Mouse (Mus musculus): Measurements from ENCODE around the gene Pex26. TPM values are rescaled to one million over a fixed set of nuclear protein-coding genes. Genes with fewer than 3 reads are reported as not detected.

Gene Pex26
- polyA plus RNA-seq, 1 experiment from 2014 or later, result 7.6 TPM

DNA sequence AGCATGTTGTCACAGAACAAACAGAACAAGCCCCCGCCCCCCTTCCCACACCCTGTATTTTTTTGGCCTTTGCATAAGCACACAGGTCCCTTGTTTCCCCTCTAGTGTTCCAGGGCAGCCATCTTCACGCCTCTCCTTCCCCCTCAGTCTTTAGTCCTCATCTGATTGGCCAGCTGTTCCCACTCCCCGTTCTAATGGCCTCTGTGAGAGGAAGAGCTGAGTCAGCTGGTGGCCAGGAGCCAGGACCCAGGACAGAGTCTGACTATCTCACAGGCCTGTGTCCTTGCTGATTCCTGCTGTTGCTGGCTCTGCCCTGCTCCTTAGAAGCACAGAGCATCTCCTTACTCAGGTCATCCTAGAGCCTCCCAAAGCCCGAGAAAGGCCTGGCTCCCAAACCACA, 39.4 kb upstream of the Pex26 start:
- DNase-seq (ENCODE audit: low spot score), result peak; percentile 75
- 0 out of 2 replicates have a peak, but pooled peaks have one; percentile 50 for ATAC-seq (ENCODE audit: low read depth)
- Histone ChIP-seq H3K4me1 (ENCODE audit: control insufficient read depth, insufficient read depth, low read length) (peaks cover 17% of the 10 kb centered on the region), H3K9ac (ENCODE audit: low read depth, low read length) (no peak overlapping the region), H3K27ac (replicated peaks; ENCODE audit: low read depth, low read length) (no peak overlapping the region), H3K4me3 (ENCODE audit: low read depth, low read length) (no peak overlapping the region), H3K27me3 (replicated peaks; ENCODE audit: control insufficient read depth, insufficient read depth, low read length) (no peaks in the 10 kb centered on the region), H3K9me3 (ENCODE audit: control insufficient read depth, low read length) (no peaks in the 10 kb centered on the region), H3K36me3 (ENCODE audit: control insufficient read depth, insufficient read depth, low read length) (no peaks in the 10 kb centered on the region), H3K4me2 (ENCODE audit: low read depth, low read length) (no peak overlapping the region)
- WGBS, result 61% methylated on average over 4 of the region's 4 CpGs

DNA sequence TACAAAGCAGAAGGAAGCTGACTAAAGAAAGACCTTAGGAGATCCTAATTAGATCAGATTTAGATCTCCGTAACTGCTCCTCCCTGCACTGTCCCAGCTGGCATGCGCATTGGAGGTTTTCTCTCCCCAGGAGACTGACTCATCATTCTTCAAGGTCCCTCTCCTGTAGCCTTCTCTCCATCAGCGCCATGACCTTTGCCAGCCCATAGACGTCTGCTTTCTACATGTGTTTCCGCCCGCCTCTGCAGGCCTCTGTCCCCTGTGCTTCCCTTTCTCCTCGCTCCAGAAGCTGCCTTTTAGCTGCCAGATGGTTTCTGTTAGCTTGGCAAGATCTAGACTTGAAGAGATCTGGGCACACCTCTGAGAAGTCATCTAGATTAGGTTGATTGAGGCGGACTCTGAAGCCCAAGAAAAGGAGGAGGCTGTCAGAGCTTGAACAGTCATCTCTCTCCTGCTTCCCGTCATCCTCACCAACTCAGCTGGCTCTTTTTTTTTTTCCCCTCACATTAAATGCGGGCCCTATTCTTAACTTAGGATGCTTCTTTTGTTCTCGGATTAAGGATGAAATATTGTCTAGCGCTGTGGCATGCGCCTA, 38.4 kb upstream of the Pex26 start:
- 53% methylated on average over 13 of the region's 13 CpGs for WGBS
- H3K4me2 ChIP-seq (ENCODE audit: low read depth, low read length), result no peak overlapping the region
- peak; percentile 37 for DNase-seq (ENCODE audit: low spot score)
- 0 out of 2 replicates have a peak, but pooled peaks cover under 1% of the 10 kb centered on the region for H3K9me3 ChIP-seq (ENCODE audit: control insufficient read depth, low read length)
- no peak for ATAC-seq (ENCODE audit: low read depth)
- H3K4me1 ChIP-seq (ENCODE audit: control insufficient read depth, insufficient read depth, low read length), result peaks cover 24% of the 10 kb centered on the region
- no peak overlapping the region for H3K9ac ChIP-seq (ENCODE audit: low read depth, low read length)
- no peaks in the 10 kb centered on the region for H3K36me3 ChIP-seq (ENCODE audit: control insufficient read depth, insufficient read depth, low read length)
- H3K27ac ChIP-seq (replicated peaks; ENCODE audit: low read depth, low read length), result no peak overlapping the region
- H3K4me3 ChIP-seq (ENCODE audit: low read depth, low read length), result no peak overlapping the region
- H3K27me3 ChIP-seq (replicated peaks; ENCODE audit: control insufficient read depth, insufficient read depth, low read length), result no peaks in the 10 kb centered on the region

DNA sequence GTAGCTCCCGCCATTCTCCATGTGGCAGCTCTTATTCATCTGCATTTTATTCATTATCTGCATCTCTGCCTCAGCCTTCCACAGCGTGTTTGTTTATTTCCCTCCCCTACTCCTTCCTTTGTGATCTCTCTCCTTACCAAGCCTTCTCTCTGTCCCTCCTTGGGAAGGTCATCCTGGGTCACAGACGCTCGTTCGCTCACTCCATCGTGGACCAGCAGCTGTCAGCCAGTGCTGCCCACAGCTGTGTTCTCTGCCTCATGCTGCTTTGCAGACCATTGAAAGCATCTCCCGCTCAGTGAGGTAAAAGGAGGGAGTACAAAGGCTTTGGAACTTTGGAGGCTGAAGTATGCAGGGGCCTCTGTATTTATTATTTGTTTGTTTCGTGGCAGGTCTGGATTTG, 37.6 kb upstream of the Pex26 start:
- Histone ChIP-seq H3K9me3 (ENCODE audit: control insufficient read depth, low read length) (0 out of 2 replicates have a peak, but pooled peaks cover 4% of the 10 kb centered on the region), H3K27ac (replicated peaks; ENCODE audit: low read depth, low read length) (no peak overlapping the region), H3K27me3 (replicated peaks; ENCODE audit: control insufficient read depth, insufficient read depth, low read length) (no peaks in the 10 kb centered on the region), H3K4me2 (ENCODE audit: low read depth, low read length) (no peak overlapping the region), H3K36me3 (ENCODE audit: control insufficient read depth, insufficient read depth, low read length) (no peaks in the 10 kb centered on the region), H3K9ac (ENCODE audit: low read depth, low read length) (no peak overlapping the region), H3K4me3 (ENCODE audit: low read depth, low read length) (no peak overlapping the region), H3K4me1 (ENCODE audit: control insufficient read depth, insufficient read depth, low read length) (peaks cover 24% of the 10 kb centered on the region)
- ATAC-seq (ENCODE audit: low read depth), result no peak
- 51% methylated on average over 8 of the region's 8 CpGs for WGBS
- no peak for DNase-seq (ENCODE audit: low spot score)

DNA sequence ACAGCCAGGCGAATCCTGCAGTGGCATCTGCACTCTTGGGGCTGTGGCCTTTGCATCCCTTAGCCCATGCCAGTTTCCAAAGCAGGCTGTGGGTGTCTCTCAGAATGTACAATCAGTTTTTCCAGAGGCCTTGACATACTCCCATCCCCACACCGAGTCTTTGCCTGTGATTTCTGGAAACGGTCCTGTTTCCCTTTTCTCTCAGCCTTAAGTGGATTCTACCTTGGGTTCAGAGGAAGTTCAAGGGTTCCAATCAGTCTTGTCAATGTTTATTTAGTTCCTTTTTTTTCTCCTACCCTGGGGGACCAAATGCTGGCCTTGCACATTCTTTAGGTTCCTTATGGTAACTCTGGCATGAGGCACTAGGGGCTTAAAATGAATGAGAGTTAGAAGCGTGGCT, 36.7 kb upstream of the Pex26 start:
- Histone ChIP-seq H3K9me3 (ENCODE audit: control insufficient read depth, low read length) (0 out of 2 replicates have a peak, but pooled peaks cover 4% of the 10 kb centered on the region), H3K27ac (replicated peaks; ENCODE audit: low read depth, low read length) (peak overlapping the region; percentile 10; the same call in 1 of the 2 replicates), H3K9ac (ENCODE audit: low read depth, low read length) (no peak overlapping the region), H3K27me3 (replicated peaks; ENCODE audit: control insufficient read depth, insufficient read depth, low read length) (no peaks in the 10 kb centered on the region), H3K4me1 (ENCODE audit: control insufficient read depth, insufficient read depth, low read length) (peaks cover 28% of the 10 kb centered on the region), H3K36me3 (ENCODE audit: control insufficient read depth, insufficient read depth, low read length) (no peaks in the 10 kb centered on the region), H3K4me2 (ENCODE audit: low read depth, low read length) (no peak overlapping the region), H3K4me3 (ENCODE audit: low read depth, low read length) (no peak overlapping the region)
- WGBS, result 31% methylated on average over 4 of the region's 4 CpGs
- DNase-seq (ENCODE audit: low spot score) (peak; percentile 85), ATAC-seq (ENCODE audit: low read depth) (no peak)

DNA sequence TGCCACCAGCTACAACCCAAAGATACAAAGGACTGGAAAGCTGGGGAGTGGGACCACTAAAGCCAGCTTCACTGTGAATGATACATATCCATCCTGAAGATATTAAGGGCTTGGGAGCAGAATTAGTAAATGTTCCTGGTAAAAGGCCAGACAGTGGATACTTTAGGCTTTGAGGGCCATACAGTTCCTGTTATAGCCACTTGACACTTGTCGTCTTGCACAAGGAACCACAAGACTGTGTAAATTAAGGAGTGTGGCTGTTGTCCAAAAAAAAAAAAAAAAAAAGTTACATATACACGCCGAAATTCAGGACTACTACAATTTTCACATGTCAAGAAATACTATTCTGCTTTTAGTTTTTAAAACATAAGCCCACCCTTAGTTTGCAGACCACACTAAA, 35.1 kb upstream of the Pex26 start:
- ATAC-seq (ENCODE audit: low read depth) (no peak), DNase-seq (ENCODE audit: low spot score) (no peak)
- 52% methylated on average over 3 of the region's 3 CpGs for WGBS
- Histone ChIP-seq H3K9me3 (ENCODE audit: control insufficient read depth, low read length) (0 out of 2 replicates have a peak, but pooled peaks cover 4% of the 10 kb centered on the region), H3K27me3 (replicated peaks; ENCODE audit: control insufficient read depth, insufficient read depth, low read length) (no peaks in the 10 kb centered on the region), H3K9ac (ENCODE audit: low read depth, low read length) (no peak overlapping the region), H3K27ac (replicated peaks; ENCODE audit: low read depth, low read length) (no peak overlapping the region), H3K4me2 (ENCODE audit: low read depth, low read length) (no peak overlapping the region), H3K36me3 (ENCODE audit: control insufficient read depth, insufficient read depth, low read length) (no peaks in the 10 kb centered on the region), H3K4me1 (ENCODE audit: control insufficient read depth, insufficient read depth, low read length) (peaks cover 30% of the 10 kb centered on the region), H3K4me3 (ENCODE audit: low read depth, low read length) (no peak overlapping the region)

DNA sequence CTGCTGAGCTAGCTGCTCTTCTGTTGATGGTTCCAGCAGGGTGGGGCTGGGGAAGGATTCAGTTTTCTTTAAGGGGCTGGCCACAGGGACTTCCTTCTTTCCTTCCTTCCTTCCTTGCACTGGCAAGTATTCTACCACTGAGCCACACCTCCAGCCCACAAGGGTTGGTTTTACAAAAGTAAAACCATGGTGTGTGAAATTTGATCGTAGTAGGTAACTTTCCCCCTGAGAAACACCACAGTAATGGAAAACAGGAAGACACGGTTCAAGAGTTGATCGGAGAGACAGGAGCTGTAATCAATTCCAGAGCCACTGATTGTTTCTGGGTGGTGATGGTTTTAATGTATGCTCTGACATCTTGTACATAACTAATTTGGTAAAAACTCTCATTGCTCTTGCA, 34.0 kb upstream of the Pex26 start:
- 27% methylated on average over 3 of the region's 3 CpGs for WGBS

DNA sequence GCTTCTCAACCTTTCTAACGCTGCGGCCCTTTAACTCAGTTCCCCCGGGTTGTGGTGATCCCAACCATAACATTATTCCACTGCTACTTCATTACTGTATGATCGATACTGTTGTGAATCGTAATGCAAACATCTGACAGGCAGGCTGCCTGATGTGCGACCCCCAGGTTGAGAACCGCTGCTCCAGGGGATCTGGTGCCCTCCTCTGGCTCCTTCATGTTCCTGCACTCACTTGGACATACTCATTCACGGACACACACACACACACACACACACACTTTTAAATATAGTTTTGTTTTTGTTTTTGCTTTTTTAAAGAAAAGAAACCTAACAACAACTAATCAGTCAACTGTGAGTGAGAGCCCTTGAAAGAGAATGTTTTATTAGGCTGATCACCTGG, 33.3 kb upstream of the Pex26 start:
- Histone ChIP-seq H3K4me2 (ENCODE audit: low read depth, low read length) (no peak overlapping the region), H3K9me3 (ENCODE audit: control insufficient read depth, low read length) (0 out of 2 replicates have a peak, but pooled peaks cover 4% of the 10 kb centered on the region), H3K9ac (ENCODE audit: low read depth, low read length) (no peak overlapping the region), H3K27me3 (replicated peaks; ENCODE audit: control insufficient read depth, insufficient read depth, low read length) (no peaks in the 10 kb centered on the region), H3K36me3 (ENCODE audit: control insufficient read depth, insufficient read depth, low read length) (no peaks in the 10 kb centered on the region), H3K4me1 (ENCODE audit: control insufficient read depth, insufficient read depth, low read length) (peaks cover 31% of the 10 kb centered on the region), H3K27ac (replicated peaks; ENCODE audit: low read depth, low read length) (no peak overlapping the region), H3K4me3 (ENCODE audit: low read depth, low read length) (no peak overlapping the region)
- 88% methylated on average over 8 of the region's 8 CpGs for WGBS
- ATAC-seq (ENCODE audit: low read depth), result no peak
- no peak for DNase-seq (ENCODE audit: low spot score)

More for the DNA sequence above, 34.0 kb upstream of the Pex26 start:
- H3K9ac ChIP-seq (ENCODE audit: low read depth, low read length), result no peak overlapping the region
- H3K36me3 ChIP-seq (ENCODE audit: control insufficient read depth, insufficient read depth, low read length), result no peaks in the 10 kb centered on the region
- peaks cover 27% of the 10 kb centered on the region for H3K4me1 ChIP-seq (ENCODE audit: control insufficient read depth, insufficient read depth, low read length)
- H3K4me2 ChIP-seq (ENCODE audit: low read depth, low read length), result no peak overlapping the region
- DNase-seq (ENCODE audit: low spot score), result peak; percentile 62
- H3K27ac ChIP-seq (replicated peaks; ENCODE audit: low read depth, low read length), result no peak overlapping the region
- no peaks in the 10 kb centered on the region for H3K27me3 ChIP-seq (replicated peaks; ENCODE audit: control insufficient read depth, insufficient read depth, low read length)
- no peak overlapping the region for H3K4me3 ChIP-seq (ENCODE audit: low read depth, low read length)
- no peak for ATAC-seq (ENCODE audit: low read depth)
- 0 out of 2 replicates have a peak, but pooled peaks cover 4% of the 10 kb centered on the region for H3K9me3 ChIP-seq (ENCODE audit: control insufficient read depth, low read length)

DNA sequence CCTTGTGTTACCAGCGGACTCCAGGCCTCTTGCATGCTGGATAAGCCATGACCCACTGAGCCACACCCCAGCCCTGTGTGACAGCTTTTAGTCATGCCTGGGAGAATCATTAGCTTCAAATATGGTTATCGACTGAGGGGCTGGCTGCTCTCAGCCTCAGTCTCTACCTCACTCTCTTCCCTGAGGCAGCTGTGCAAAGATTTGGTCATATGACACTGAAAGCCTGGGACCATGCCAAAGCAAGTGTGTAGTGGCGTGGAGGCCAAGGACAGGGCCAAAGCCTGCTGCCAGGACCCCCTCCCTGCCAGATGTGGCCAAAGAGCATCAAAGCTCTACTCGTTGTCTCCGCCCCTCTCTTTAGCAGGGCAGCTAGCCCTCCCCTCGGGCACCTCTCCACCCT, 31.7 kb upstream of the Pex26 start:
- no peaks in the 10 kb centered on the region for H3K27me3 ChIP-seq (replicated peaks; ENCODE audit: control insufficient read depth, insufficient read depth, low read length)
- H3K36me3 ChIP-seq (ENCODE audit: control insufficient read depth, insufficient read depth, low read length), result no peaks in the 10 kb centered on the region
- DNase-seq (ENCODE audit: low spot score) (peak; percentile 45), ATAC-seq (ENCODE audit: low read depth) (0 out of 2 replicates have a peak, but pooled peaks have one; percentile 19)
- no peak overlapping the region for H3K4me2 ChIP-seq (ENCODE audit: low read depth, low read length)
- H3K4me1 ChIP-seq (ENCODE audit: control insufficient read depth, insufficient read depth, low read length), result peaks cover 34% of the 10 kb centered on the region
- no peak overlapping the region; the same call in 1 of the 2 replicates for H3K27ac ChIP-seq (replicated peaks; ENCODE audit: low read depth, low read length)
- no peak overlapping the region for H3K9ac ChIP-seq (ENCODE audit: low read depth, low read length)
- H3K4me3 ChIP-seq (ENCODE audit: low read depth, low read length), result no peak overlapping the region
- H3K9me3 ChIP-seq (ENCODE audit: control insufficient read depth, low read length), result 0 out of 2 replicates have a peak, but pooled peaks cover 4% of the 10 kb centered on the region
- WGBS, result 43% methylated on average over 6 of the region's 6 CpGs

DNA sequence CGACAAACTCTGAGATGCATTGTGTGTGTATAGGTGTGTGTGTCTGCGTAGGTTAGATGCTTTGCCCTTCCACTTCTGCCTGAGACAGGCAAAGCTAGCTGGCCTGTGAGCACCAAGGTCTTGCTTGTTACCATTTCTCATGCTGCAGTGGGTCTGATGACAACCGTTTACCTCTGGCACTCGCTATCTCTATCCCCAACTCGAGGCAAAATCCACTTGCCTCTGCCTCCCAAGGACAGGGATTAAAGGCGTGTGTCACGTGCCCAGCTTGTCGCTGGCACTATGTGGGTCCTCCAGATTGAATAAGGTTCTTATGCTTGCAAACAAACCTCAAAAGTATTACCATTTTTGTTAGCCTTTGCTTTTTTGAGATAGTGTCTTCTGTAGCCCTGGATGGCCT, 30.3 kb upstream of the Pex26 start:
- H3K4me1 ChIP-seq (ENCODE audit: control insufficient read depth, insufficient read depth, low read length), result peaks cover 31% of the 10 kb centered on the region
- no peaks in the 10 kb centered on the region for H3K36me3 ChIP-seq (ENCODE audit: control insufficient read depth, insufficient read depth, low read length)
- no peak overlapping the region for H3K9ac ChIP-seq (ENCODE audit: low read depth, low read length)
- H3K27me3 ChIP-seq (replicated peaks; ENCODE audit: control insufficient read depth, insufficient read depth, low read length), result no peaks in the 10 kb centered on the region
- no peak for ATAC-seq (ENCODE audit: low read depth)
- no peak overlapping the region for H3K4me2 ChIP-seq (ENCODE audit: low read depth, low read length)
- 84% methylated on average over 8 of the region's 8 CpGs for WGBS
- no peak for DNase-seq (ENCODE audit: low spot score)
- H3K4me3 ChIP-seq (ENCODE audit: low read depth, low read length), result no peak overlapping the region
- no peak overlapping the region for H3K27ac ChIP-seq (replicated peaks; ENCODE audit: low read depth, low read length)
- H3K9me3 ChIP-seq (ENCODE audit: control insufficient read depth, low read length), result 0 out of 2 replicates have a peak, but pooled peaks cover 4% of the 10 kb centered on the region
